Mouse (Mus musculus): ENCODE data around the gene Clstn2.

The Clstn2 gene

GRCm38 (mm10) chr9:97883336-97883735 lies 149.6 kb downstream of the Clstn2 start:
- Histone ChIP-seq H3K36me3 (ENCODE audit: insufficient read depth, low read length) (no peaks in the 10 kb centered on the region), H3K4me3 (replicated peaks; ENCODE audit: low read length) (no peak overlapping the region), H3K27me3 (ENCODE audit: insufficient read depth, low read length) (no peaks in the 10 kb centered on the region), H3K4me1 (replicated peaks; ENCODE audit: low read depth, low read length) (no peaks in the 10 kb centered on the region), H3K9me3 (ENCODE audit: low read length) (no peaks in the 10 kb centered on the region)
- TF ChIP-seq POU5F1 (IDR thresholded peaks at IDR 0.05; ENCODE audit: borderline replicate concordance, low read length), result no peak
- TF ChIP-seq CTCF (conservative IDR thresholded peaks at IDR 0.05; ENCODE audit: low read length), result no peak
- TF ChIP-seq NANOG (IDR thresholded peaks at IDR 0.05; ENCODE audit: borderline replicate concordance, low read length), result no peak

GRCm38 (mm10) chr9:97867013-97867700 lies 165.8 kb downstream of the Clstn2 start:
- Histone ChIP-seq H3K4me1 (replicated peaks; ENCODE audit: low read depth, low read length) (no peaks in the 10 kb centered on the region), H3K4me3 (replicated peaks; ENCODE audit: low read length) (no peak overlapping the region), H3K36me3 (ENCODE audit: insufficient read depth, low read length) (no peaks in the 10 kb centered on the region), H3K9me3 (ENCODE audit: low read length) (peaks cover 3% of the 10 kb centered on the region; the same call in 1 of the 2 replicates), H3K27me3 (ENCODE audit: insufficient read depth, low read length) (peaks cover 15% of the 10 kb centered on the region)
- TF ChIP-seq NANOG (IDR thresholded peaks at IDR 0.05; ENCODE audit: borderline replicate concordance, low read length) (no peak), POU5F1 (IDR thresholded peaks at IDR 0.05; ENCODE audit: borderline replicate concordance, low read length) (no peak), CTCF (conservative IDR thresholded peaks at IDR 0.05; ENCODE audit: low read length) (no peak)

DNA sequence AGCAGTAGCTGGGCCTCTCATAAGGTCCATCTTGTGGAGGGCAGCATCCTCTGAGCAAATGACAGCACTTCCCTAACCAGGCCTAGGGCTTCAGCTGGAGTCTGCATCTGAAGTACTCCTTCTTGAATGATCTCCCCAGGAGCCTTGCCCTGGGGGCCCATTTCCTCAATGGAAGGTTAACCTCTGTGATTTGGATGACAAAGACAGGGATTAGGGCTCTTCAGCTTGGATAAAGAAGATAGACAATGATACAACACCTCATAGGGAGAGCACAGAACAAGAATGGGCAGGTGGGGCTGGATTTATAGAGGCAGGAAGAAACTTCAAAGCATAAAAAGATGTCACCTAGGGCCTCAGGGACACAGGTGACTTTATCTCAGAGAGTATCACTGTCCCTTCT lies 180.1 kb downstream of the Clstn2 start:
- peaks cover 79% of the 10 kb centered on the region for H3K27me3 ChIP-seq (ENCODE audit: insufficient read depth, low read length)

DNA sequence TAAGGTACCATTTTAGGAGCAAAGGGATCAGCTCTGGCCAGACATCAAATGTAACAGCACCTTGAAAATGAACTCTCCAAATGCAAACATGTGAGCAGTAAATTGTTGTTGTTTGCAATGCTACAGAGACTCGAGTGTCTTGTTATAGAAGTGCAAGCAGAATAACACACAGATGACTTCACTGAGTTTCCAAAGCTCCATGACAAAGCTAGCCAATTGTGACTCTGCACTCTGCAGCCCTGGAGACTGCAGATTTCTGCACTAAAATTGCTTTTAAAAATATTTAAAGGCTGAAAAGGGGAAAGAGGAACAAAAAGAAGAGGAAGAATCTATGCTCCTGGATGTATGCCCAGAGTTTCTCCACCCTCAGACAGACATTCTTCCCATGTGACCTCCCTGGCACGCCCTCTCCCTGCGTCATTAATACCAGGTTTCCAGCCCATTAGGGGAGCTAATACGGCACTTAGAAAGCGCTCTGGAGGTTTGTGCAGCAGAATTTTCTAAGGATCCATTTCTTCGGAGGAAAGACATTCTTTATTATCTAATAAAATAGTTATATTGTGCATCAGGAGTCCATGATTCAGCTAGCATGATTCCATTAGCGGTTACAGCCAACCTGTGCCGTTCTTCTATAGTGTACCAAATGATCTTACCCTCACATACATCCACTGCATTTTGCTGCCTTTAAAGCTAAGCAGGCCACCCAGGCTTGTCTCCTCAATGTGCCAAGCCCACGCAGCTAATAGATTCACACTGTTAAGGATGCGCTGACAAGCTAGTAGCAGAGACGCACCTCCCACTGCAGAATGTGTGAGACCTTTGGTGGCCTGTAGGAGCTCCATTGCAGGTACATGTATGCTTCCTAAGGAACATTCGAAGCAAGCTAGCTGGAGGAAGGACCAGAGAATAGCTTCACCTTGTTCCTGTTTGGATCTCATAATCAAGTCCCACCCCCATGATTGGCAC lies 184.8 kb downstream of the Clstn2 start:
- no peak overlapping the region for H3K4me3 ChIP-seq (replicated peaks; ENCODE audit: low read length)
- peaks cover 38% of the 10 kb centered on the region for H3K9me3 ChIP-seq (ENCODE audit: low read length)
- no peak for TF ChIP-seq CTCF (conservative IDR thresholded peaks at IDR 0.05; ENCODE audit: low read length)
- TF ChIP-seq POU5F1 (IDR thresholded peaks at IDR 0.05; ENCODE audit: borderline replicate concordance, low read length), result no peak
- no peak for TF ChIP-seq NANOG (IDR thresholded peaks at IDR 0.05; ENCODE audit: borderline replicate concordance, low read length)
- H3K36me3 ChIP-seq (ENCODE audit: insufficient read depth, low read length), result no peaks in the 10 kb centered on the region
- peaks cover 15% of the 10 kb centered on the region for H3K4me1 ChIP-seq (replicated peaks; ENCODE audit: low read depth, low read length)
- H3K27me3 ChIP-seq (ENCODE audit: insufficient read depth, low read length), result peaks cover 76% of the 10 kb centered on the region

More for the DNA sequence above, 180.1 kb downstream of the Clstn2 start:
- no peaks in the 10 kb centered on the region for H3K36me3 ChIP-seq (ENCODE audit: insufficient read depth, low read length)
- TF ChIP-seq CTCF (conservative IDR thresholded peaks at IDR 0.05; ENCODE audit: low read length) (no peak), POU5F1 (IDR thresholded peaks at IDR 0.05; ENCODE audit: borderline replicate concordance, low read length) (peak; percentile 79; the same call in 1 of the 2 replicates), NANOG (IDR thresholded peaks at IDR 0.05; ENCODE audit: borderline replicate concordance, low read length) (peak; percentile 100)
- peaks cover 33% of the 10 kb centered on the region for H3K9me3 ChIP-seq (ENCODE audit: low read length)
- peaks cover 22% of the 10 kb centered on the region for H3K4me1 ChIP-seq (replicated peaks; ENCODE audit: low read depth, low read length)
- no peak overlapping the region for H3K4me3 ChIP-seq (replicated peaks; ENCODE audit: low read length)

- Histone ChIP-seq H3K4me3 (replicated peaks; ENCODE audit: low read length) (no peak overlapping the region), H3K4me1 (replicated peaks; ENCODE audit: low read depth, low read length) (no peaks in the 10 kb centered on the region), H3K36me3 (ENCODE audit: insufficient read depth, low read length) (no peaks in the 10 kb centered on the region), H3K27me3 (ENCODE audit: insufficient read depth, low read length) (peaks cover 46% of the 10 kb centered on the region), H3K9me3 (ENCODE audit: low read length) (peaks cover 17% of the 10 kb centered on the region)
- TF ChIP-seq POU5F1 (IDR thresholded peaks at IDR 0.05; ENCODE audit: borderline replicate concordance, low read length) (no peak), CTCF (conservative IDR thresholded peaks at IDR 0.05; ENCODE audit: low read length) (no peak), NANOG (IDR thresholded peaks at IDR 0.05; ENCODE audit: borderline replicate concordance, low read length) (no peak)
These were observed 190.9 kb downstream of the Clstn2 start for GRCm38 (mm10) chr9:97842054-97842453.

- no peaks in the 10 kb centered on the region for H3K4me1 ChIP-seq (replicated peaks; ENCODE audit: low read depth, low read length)
- H3K9me3 ChIP-seq (ENCODE audit: low read length), result no peaks in the 10 kb centered on the region
- H3K27me3 ChIP-seq (ENCODE audit: insufficient read depth, low read length), result 0 out of 2 replicates have a peak, but pooled peaks cover 2% of the 10 kb centered on the region
- no peaks in the 10 kb centered on the region for H3K36me3 ChIP-seq (ENCODE audit: insufficient read depth, low read length)
- TF ChIP-seq CTCF (conservative IDR thresholded peaks at IDR 0.05; ENCODE audit: low read length) (no peak), NANOG (IDR thresholded peaks at IDR 0.05; ENCODE audit: borderline replicate concordance, low read length) (no peak), POU5F1 (IDR thresholded peaks at IDR 0.05; ENCODE audit: borderline replicate concordance, low read length) (no peak)
- H3K4me3 ChIP-seq (replicated peaks; ENCODE audit: low read length), result no peak overlapping the region
These were observed 201.8 kb downstream of the Clstn2 start for GRCm38 (mm10) chr9:97831216-97831615.

- no peak overlapping the region for H3K4me3 ChIP-seq (replicated peaks; ENCODE audit: low read length)
- H3K4me1 ChIP-seq (replicated peaks; ENCODE audit: low read depth, low read length), result no peaks in the 10 kb centered on the region
- TF ChIP-seq NANOG (IDR thresholded peaks at IDR 0.05; ENCODE audit: borderline replicate concordance, low read length) (no peak), POU5F1 (IDR thresholded peaks at IDR 0.05; ENCODE audit: borderline replicate concordance, low read length) (no peak), CTCF (conservative IDR thresholded peaks at IDR 0.05; ENCODE audit: low read length) (no peak)
- H3K9me3 ChIP-seq (ENCODE audit: low read length), result no peaks in the 10 kb centered on the region
- peaks cover 2% of the 10 kb centered on the region; the same call in 1 of the 2 replicates for H3K27me3 ChIP-seq (ENCODE audit: insufficient read depth, low read length)
- H3K36me3 ChIP-seq (ENCODE audit: insufficient read depth, low read length), result no peaks in the 10 kb centered on the region
These were observed 203.1 kb downstream of the Clstn2 start for GRCm38 (mm10) chr9:97829919-97830318.

DNA sequence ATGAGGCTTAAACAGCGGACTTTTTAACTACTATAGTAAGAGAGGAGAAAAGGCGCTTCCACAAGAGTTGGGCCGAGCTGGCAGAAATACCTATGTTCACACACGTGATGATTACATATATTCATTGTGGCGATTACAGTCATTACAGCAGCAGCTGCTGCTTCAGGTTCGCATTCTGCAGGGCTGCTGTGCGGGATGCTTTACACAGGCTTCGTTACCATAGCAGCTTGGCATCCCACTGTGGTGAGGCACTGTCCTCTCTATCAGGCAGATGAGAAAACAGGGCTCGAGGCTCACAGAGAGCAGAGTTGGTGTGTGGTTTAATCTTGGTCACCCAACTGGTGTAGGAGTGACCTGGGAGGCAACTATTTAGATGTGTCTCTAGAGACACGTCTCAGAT lies 205.3 kb downstream of the Clstn2 start:
- H3K4me1 ChIP-seq (replicated peaks; ENCODE audit: low read depth, low read length), result no peaks in the 10 kb centered on the region
- H3K4me3 ChIP-seq (replicated peaks; ENCODE audit: low read length), result no peak overlapping the region
- no peak for TF ChIP-seq POU5F1 (IDR thresholded peaks at IDR 0.05; ENCODE audit: borderline replicate concordance, low read length)
- H3K9me3 ChIP-seq (ENCODE audit: low read length), result no peaks in the 10 kb centered on the region
- no peaks in the 10 kb centered on the region for H3K36me3 ChIP-seq (ENCODE audit: insufficient read depth, low read length)
- H3K27me3 ChIP-seq (ENCODE audit: insufficient read depth, low read length), result peaks cover 2% of the 10 kb centered on the region; the same call in 1 of the 2 replicates

Data from E14TG2a.4 (cell line).